Mouse (Mus musculus) gonadal fat pad, adult 2 months (tissue): ENCODE results near the gene Pnma1. TPM values are rescaled to one million over a fixed set of nuclear protein-coding genes. Genes with fewer than 3 reads are reported as not detected.
"Not testable (repeated sequence)": the region's sequence is repeated elsewhere in the genome, so short reads cannot be mapped to it uniquely, and the experiment has no call there.

Experiments used
- DNase-seq: peaks from one replicate; pipeline ENCODE4 v3.0.0-alpha.2; 2012; ENCODE audit warnings: low read depth
- polyA plus RNA-seq: library from polyadenylated mRNA; depleted of rRNA; stranded (reverse); fragments of >200 nt; gene quantifications from 2 replicates; pipeline ENCODE4 v1.2.3, GENCODE M21; 2012; rRNA removed

The Pnma1 gene
- polyA plus RNA-seq, 1 experiment, result 0.15 TPM

- DNase-seq, result no peak
These were observed 41.3 kb downstream of the Pnma1 start for GRCm38 (mm10) chr12:84107012-84107411.

GRCm38 (mm10) chr12:84101493-84101845 is 46.8 kb downstream of the Pnma1 start:
- no peak for DNase-seq

- not testable (repeated sequence) for DNase-seq
These were observed 47.4 kb downstream of the Pnma1 start, which contains the start of gene Acot6 for GRCm38 (mm10) chr12:84100604-84101492. Acot6 (plus strand) TSS chr12:84100654.

GRCm38 (mm10) chr12:84100071-84100470 is 48.2 kb downstream of the Pnma1 start:
- no peak for DNase-seq

- DNase-seq, result no peak
These were observed 48.7 kb downstream of the Pnma1 start for GRCm38 (mm10) chr12:84099605-84100004.

Other genes starting within 250 kb of the Pnma1 start
- 47.3 and 57.3 TPM in 2 replicates for gene Numb, start 226.6 kb downstream of the Pnma1 start, polyA plus RNA-seq
- 8.4 and 10.7 TPM in 2 replicates for gene Riox1, start 197.9 kb downstream of the Pnma1 start, polyA plus RNA-seq
- gene Heatr4, start 163.6 kb downstream of the Pnma1 start, polyA plus RNA-seq, result not detected in 2 replicates
- 11.6 and 17.6 TPM in 2 replicates for gene Acot2, start 160.6 kb downstream of the Pnma1 start, polyA plus RNA-seq
- 17.8 and 23.1 TPM in 2 replicates for gene Acot1, start 139.0 kb downstream of the Pnma1 start, polyA plus RNA-seq
- gene Acot4, start 110.1 kb downstream of the Pnma1 start, polyA plus RNA-seq, result 2.4 and 2.7 TPM in 2 replicates
- gene Gm49366, start 109.6 kb downstream of the Pnma1 start, polyA plus RNA-seq, result not detected in 2 replicates
- not detected in 2 replicates for gene Acot3, start 96.3 kb downstream of the Pnma1 start, polyA plus RNA-seq
- gene Acot5, start 79.2 kb downstream of the Pnma1 start, polyA plus RNA-seq, result 0.26 and 0.74 TPM in 2 replicates
- gene Acot6, start 47.8 kb downstream of the Pnma1 start, polyA plus RNA-seq, result 4.8 and 5.0 TPM in 2 replicates
- 4.2 and 7.2 TPM in 2 replicates for gene Dnal1, start 34.1 kb downstream of the Pnma1 start, polyA plus RNA-seq
- gene Elmsan1, start 70.4 kb upstream of the Pnma1 start, polyA plus RNA-seq, result 11.2 and 16.1 TPM in 2 replicates
- gene Ptgr2, start 136.7 kb upstream of the Pnma1 start, polyA plus RNA-seq, result 21.5 and 29.9 TPM in 2 replicates
- 31.6 and 36.2 TPM in 2 replicates for gene Zfp410, start 168.4 kb upstream of the Pnma1 start, polyA plus RNA-seq
- 37.0 and 48.9 TPM in 2 replicates for gene Coq6, start 213.2 kb upstream of the Pnma1 start, polyA plus RNA-seq
- 1.2 and 1.3 TPM in 2 replicates for gene Fam161b, start 213.3 kb upstream of the Pnma1 start, polyA plus RNA-seq